Mouse (Mus musculus) adrenal gland, adult 8-10 months (tissue): ENCODE data around the gene Dsp. TPM values are rescaled to one million over a fixed set of nuclear protein-coding genes. Genes with fewer than 3 reads are reported as not detected.

Source experiments
- DNase-seq: peaks from one replicate; pipeline ENCODE4 v3.0.0; 2022
- total RNA-seq, 4 experiments: library from RNA; stranded (reverse); gene quantifications; 2 replicates each; pipeline ENCODE4 v1.2.4; 2022

Dsp gene
- total RNA-seq, result 1 to 10 TPM in 3 of 4 experiments, under 1 TPM in 1; 0.86 to 4.5 (median 2.1) TPM

DNA sequence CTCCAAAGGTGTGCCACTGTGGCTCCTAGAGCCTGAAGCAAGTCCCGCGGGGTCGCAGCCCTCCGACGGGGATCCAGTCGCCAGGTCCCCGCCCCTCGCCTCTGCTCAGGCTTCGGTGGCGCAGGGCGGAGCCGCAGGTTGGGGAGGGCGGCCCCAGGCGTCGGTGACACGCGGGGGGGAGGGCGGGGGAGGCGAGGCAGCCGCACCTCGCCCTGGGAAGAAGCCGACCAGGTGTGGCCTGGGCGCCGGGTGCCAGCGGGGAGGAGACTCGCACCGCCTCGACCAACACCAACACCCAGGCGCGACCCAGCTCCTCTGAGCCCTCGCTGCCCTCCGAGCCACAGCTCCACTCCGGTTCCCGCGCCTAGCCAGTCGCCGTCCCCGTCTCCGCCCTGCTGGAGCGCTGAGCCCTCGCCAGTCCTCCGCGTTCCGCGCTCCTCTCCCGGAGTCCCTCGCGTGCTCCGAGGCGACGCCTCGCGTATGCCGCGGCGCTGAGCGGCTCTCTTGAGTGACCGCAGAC, at the start of gene Dsp:
TSS of gene Dsp (plus strand) at position 226 of the 520 bp plus-strand sequence.
- DNase-seq, result peak; percentile 10

GRCm38 (mm10) chr13:38103406-38103805, 47.7 kb upstream of the Dsp start:
- no peak for DNase-seq

DNA sequence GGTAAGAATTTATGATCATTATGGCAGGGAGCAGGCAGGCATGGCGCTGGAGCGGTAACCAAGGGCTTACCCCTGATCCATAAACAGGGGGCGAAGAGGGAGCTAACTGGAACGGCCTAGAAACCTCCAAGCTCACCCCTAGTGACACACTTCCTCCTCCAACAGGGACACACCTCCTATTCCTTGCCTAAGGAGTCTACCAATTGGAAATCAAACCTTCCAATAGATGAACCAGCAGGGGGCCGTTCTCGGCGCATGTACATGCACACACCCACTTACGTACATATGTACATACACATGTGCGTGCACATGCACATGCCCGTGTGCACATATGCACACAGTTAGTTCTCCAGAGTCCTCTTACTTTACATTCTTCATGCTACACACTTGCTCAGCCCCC, 46.6 kb upstream of the Dsp start:
- DNase-seq, result no peak

- no peak for DNase-seq
Measured at GRCm38 (mm10) chr13:38109081-38109480, 42.0 kb upstream of the Dsp start.

GRCm38 (mm10) chr13:38122321-38122720, 28.8 kb upstream of the Dsp start:
- no peak for DNase-seq

- DNase-seq, result peak; percentile 29
Measured at GRCm38 (mm10) chr13:38123666-38124065, 27.4 kb upstream of the Dsp start.

GRCm38 (mm10) chr13:38127683-38128082, 23.4 kb upstream of the Dsp start:
- no peak for DNase-seq

DNA sequence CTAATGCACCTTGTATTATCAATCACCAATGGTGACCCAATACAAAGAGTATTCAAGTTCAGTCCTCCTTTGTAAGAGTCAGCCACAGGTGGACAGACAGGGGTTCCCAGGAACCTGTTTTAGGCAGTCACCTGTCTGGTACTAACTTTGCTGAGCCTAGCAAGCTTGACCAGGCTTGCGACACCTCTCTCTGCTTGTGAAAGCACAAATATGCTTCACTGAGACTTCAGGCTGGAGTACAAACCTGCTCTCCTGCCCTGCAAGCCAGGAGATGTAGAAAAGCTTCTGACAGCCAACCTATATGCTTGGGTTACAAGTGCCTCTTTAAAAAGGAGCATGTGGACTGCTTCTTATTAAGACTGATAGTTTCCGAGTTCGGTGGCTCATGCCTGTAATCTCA, 22.8 kb upstream of the Dsp start:
- no peak for DNase-seq

DNA sequence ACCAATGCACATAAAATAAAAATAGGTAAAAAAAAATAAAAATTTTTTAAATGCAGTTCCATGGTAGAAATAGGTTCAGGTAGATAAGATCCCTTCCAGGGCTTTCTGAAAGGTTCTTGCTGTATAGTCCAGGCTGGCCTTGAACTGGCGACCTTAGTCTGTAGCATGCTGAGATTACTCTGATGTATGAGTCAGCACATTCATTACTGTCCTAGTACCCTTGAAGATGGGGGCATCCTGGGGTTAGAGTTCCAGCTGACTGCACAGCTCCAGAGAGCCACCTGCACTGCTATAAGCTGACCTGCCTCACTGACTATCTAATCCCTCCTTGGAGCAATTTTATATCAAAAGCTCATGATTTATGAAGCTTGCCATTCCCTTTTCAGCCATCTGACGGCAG, 21.6 kb upstream of the Dsp start:
- peak; percentile 8 for DNase-seq

DNA sequence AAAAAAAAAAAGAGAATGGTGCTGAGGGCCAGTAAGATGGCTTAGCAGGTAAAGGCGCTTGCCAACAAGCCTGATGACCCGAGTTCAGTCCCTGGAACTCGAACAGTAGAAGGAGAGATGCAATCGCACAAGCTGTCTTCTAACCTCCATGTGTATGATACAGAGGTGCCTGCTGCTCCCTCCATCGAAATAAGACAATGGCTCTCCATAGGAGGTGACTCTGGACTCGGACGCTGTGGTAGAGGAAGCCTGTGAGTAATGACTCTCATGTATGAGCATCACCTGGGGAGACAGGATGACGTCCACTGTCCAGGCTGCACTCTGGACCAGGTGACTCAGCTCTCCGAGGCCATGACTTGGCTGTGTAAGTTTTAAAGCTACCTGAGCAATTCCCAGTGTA, 21.0 kb upstream of the Dsp start:
- DNase-seq, result no peak

DNA sequence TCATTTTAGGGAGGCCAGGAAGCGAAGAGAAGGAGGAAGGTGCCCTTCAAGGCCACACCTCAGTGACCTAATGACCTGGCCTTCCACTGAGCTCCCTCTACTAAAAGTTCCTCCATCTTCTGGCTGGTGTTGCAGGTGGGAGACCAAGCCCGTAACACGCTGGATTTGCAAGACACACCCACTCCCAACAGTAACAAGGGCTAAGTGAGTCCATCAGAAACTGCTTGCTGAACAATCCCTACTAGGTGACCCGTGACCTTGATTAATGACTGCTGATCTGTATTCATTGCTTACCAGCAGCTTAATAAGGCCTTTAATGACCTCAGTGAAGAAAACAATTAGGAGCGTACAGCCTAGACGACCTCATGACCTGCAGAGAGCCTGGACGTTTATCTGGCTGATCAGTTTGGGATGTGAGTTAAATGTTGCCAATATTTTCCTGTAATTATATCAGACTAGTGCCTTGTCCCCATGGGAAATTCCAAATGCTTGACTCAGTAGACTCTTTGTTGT, 18.0 kb upstream of the Dsp start:
- no peak for DNase-seq

DNA sequence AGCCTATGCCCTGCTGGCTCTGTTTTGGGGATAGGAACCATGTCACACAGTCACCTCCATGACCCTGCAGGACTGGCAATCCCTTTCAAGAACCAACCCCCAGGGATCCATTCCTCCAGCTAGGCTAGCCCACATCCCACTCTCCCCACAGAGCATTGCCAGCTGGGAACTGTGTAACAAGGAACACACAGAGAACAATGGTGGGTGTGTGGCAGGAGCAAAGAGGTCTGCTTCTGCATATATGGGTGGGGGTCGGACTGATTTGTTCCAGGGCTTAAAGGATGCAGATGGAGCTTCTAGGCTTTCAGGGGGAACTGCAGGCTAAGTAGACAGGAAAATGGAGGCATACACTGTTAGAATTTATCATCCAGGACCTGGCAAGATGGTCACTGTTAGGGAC, 10.6 kb upstream of the Dsp start:
- DNase-seq, result no peak

DNA sequence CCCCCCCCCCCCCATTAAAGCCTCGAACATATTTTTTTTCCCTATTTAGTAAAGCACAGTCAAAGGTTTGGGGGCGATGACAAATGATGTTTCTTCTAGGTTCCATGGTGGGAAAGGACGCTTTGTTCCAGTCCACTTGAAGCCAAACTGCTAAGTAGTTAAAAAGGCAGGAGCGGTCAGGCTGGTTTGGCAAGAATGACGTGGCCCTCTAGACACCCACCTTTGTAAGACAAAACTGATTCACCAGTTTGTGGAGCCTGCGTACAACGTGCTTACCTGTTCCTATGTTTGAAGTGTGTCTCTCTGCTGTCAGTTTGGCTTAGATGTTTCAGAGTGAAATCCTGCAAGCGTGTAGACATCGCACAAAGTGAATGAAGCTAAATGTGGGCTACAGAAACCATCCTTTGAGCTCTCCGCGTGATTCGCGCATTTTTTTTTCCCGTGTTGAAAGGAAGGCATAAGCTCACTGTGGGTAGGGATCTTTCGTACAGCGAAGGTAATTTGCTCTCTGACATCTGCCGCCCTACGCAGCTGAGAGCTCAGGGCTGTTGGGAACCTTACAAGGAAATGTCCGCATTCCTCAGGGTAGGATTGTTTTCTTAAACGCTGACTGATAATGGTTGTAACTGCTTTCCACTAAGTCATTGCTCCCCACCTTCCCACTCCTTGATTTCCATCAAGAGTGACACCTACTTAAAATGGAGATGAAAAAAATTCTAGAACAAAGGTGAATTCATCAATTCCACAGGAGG, 6.0 kb upstream of the Dsp start:
- DNase-seq, result no peak

DNA sequence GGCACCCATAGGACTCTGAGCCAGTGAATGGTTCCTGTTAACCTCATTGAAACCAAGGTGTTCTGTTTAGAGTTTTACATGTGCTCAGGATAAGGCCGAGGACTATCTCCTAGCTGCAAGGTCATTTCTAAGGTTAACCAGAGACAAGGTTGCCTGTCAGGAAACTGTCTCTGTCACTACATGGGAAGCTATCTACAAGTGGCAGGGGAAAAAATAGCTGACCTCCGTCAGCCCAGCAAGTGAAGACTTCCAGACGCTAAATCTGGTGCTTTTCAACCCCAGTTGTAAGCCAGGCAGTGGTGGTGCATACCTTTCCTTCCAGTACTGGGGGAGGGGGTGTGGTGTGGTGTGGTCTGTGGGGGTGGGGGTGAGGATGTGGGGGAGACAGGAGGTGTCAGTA, 2.7 kb upstream of the Dsp start:
- no peak for DNase-seq

DNA sequence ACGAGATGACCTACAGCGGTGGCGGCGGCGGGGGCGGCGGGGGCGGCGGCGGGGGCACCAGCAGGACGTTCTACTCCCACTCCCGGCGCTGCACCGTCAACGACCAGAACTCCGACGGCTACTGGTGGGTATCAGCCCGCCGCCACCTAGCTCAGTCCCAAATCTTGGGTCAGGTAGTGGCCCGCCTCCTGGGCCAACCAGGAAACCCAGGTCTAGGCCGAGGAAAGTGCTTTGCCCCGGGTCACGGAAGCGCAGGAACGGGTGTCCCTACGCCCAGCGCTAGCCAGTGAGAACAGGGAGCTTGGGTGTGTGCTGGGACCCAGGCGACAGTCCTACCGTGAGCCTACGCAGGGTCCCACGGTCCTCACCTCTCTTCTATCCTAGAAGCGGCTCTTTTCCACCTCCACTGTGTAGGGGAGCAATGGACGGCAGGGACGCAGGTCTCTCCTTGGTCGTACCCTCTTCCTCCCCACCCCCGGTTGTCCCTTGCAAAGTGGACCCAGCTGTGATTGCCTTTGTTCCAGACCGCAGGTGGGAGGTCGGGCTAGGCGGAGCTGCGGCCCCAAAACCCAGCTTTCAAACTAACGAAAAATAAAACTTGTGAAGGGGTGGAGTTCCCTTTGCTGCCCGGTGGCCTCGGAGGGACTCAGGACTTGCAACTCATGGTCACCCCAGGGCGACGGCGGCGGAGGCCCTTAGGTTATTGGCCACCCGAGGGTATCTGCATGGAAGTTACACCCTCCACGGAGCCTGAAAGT, 756 bp downstream of the Dsp start:
- peak; percentile 5 for DNase-seq

DNA sequence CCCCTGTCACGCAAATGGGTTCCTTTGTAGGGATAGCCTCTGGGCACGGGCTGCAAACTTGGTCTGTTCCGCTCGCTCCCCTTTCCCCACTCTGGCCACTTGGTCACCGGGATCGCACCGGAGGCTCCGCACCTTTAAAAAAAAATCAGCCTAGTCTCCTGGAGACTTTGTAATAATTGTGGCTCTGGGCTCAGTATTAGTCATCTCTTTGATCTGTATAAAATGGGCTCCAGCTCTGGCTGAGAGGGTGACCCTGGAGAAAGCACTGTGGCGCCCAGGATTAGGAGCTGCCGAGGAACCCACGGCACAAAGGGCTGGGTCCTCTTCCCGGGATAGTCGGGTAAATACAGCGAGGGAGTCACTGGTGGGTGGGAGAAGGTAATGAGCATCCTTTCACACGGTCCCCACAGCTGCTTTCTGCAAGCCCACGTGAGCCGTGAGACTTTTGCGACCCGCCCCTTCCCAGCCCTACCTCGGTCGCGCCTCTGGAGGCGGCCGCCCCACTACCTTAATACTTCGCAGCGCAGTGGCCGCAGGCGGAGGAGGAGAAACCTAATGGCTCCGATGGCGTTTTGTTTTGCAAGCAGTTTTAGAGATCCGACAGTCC, 1.4 kb downstream of the Dsp start:
- DNase-seq, result peak; percentile 8

DNA sequence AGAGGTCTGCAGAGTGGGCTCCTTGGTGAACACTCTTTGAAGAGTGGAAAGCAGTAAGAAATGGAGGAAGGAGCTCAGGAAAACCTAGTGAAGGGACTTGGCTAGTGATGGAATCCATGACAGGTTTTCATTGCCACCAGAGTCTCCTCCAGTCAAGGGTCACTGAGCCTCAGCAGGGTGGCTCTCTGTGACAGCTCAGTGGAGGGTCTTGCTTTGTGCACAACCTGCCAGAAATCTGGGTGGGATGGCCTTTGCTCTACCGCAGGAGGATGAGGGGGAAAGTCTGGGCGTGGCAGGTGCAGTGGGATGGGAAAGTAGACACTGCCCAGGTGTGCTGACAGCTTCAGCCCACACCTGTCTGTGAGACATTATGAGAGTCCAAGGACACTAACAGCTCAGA, 4.4 kb downstream of the Dsp start:
- no peak for DNase-seq

- no peak for DNase-seq
Measured at GRCm38 (mm10) chr13:38157635-38158034, 6.5 kb downstream of the Dsp start.

DNA sequence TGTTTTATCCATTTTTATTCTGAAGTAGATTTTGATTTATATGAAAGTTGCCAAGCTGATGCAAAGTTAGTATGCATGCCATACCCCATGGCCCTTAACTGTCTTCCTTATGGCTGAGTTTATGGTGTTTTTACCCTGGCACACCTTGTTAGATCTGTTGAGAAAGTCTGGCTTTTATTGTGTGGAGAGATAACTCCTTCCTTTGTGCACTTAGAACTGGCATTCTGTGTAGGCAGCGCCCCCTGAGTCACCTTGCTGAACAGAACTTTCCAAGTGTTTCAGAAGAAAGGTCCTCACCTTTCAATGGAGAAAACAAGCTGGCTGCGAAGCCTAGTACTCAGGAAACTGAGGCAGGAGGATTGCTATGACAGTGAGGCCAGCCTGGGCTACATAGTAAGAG, 10.9 kb downstream of the Dsp start:
- DNase-seq, result no peak

DNA sequence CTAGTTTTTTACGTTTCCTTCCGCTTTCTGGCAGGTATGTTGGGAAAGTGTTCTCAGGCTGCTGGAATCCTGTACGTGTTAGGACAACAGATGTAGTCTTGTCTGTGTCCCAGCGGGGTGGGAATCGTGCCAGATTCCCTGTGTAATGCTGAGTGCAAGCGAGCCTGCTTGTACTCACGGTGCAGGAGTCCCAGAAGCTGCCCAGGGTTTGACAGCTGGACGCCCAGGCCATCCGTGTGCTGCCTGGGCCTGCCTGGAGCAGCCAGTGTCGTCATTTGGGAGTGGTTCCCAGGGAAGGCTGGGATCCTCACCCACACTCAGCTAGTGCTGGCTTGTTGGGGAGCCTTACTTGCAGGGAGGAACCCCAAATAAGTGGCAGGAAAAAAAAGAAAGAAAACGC, 11.6 kb downstream of the Dsp start:
- no peak for DNase-seq

DNA sequence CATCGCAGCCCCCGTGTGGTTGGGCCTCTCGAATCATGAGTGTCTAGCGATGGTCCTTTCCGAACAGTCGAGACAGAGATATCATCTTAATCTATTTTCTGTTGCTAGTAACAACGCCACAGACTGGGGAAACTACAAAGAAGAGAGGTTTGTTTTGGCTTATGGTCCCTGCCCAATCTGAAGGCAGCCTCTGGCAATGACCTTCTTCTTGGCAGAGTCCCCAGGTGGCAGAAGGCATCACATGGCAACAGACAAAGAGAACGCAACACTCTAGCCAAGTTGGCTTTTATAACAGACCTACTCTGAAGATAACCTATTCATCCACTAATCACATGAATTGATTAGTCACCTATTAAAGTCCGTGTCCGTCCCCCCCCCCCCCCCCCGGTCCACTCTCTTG, 13.8 kb downstream of the Dsp start:
- DNase-seq, result peak; percentile 28

- no peak for DNase-seq
Measured at GRCm38 (mm10) chr13:38167056-38167455, 16.0 kb downstream of the Dsp start.

GRCm38 (mm10) chr13:38170707-38171144, 19.6 kb downstream of the Dsp start:
- DNase-seq, result peak; percentile 19
